Mouse (Mus musculus): Measurements from ENCODE around the gene Spcs2. TPM values are rescaled to one million over a fixed set of nuclear protein-coding genes. Genes with fewer than 3 reads are reported as not detected.

Spcs2 gene
- polyA plus RNA-seq, 1 experiment from 2014 or later, result 352 TPM

DNA sequence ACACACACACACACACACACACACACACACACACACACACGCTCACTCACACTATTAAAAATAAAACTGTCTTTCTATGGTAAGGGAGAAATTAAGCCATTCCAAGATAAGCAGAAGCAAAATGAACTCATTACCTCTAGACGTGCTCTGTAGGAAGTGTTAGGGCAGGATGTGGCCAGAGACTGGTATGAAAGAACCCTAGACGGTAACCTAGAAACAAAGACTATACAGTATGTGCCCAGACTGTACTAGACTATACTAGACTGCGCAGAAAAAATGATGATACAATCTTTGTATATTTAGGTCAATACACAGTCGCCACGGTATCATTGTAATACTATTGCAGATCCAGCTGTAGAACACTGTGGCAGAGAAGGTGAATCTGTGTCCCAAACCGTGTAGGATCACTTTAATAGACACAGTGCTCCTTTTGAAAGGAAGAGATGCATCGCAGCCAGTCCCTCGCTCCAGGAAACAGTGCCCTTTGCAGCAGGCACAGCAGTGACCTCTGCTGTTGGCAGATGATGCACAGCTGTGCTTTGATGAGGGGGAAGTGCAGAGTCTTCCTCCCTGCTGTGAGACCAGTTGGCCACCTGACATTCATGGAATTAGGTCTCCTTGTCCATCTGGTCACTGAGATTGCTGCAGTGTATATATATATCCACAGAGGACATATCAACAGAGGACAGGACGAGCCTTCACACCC lies 26.1 kb upstream of the Spcs2 start:
- no peaks in the 10 kb centered on the region for H3K36me3 ChIP-seq
- no peaks in the 10 kb centered on the region for H3K9me3 ChIP-seq
- peak; percentile 32 for DNase-seq (ENCODE audit: low spot score)
- H3K27ac ChIP-seq, result no peak overlapping the region
- H3K27me3 ChIP-seq (ENCODE audit: insufficient read depth, poor library complexity, severe bottlenecking), result no peaks in the 10 kb centered on the region
- WGBS, result 47% methylated on average over 10 of the region's 10 CpGs
- H3K4me1 ChIP-seq (replicated peaks), result peaks cover 32% of the 10 kb centered on the region
- H3K4me3 ChIP-seq, result no peak overlapping the region

DNA sequence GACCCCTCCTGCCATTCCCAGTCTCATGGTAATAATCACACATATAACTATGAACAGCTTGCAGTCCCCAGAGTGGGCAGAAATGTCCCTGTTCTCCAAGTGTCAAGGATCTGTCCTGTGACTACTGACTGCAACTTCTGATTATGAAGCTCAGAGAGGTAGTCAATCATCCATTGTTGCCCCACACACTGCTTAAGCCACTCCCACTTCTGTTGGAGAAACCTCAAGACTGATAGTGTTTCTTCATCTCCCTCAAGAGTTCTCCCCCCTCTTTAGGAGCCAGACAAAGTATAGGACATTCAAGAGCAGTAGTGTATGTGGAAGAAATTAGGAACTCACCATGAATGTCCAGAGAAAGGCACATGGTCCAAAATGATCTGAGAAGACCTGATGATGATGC lies 24.5 kb upstream of the Spcs2 start:
- no peaks in the 10 kb centered on the region for H3K9me3 ChIP-seq
- no peak overlapping the region for H3K4me3 ChIP-seq
- no peaks in the 10 kb centered on the region for H3K36me3 ChIP-seq

DNA sequence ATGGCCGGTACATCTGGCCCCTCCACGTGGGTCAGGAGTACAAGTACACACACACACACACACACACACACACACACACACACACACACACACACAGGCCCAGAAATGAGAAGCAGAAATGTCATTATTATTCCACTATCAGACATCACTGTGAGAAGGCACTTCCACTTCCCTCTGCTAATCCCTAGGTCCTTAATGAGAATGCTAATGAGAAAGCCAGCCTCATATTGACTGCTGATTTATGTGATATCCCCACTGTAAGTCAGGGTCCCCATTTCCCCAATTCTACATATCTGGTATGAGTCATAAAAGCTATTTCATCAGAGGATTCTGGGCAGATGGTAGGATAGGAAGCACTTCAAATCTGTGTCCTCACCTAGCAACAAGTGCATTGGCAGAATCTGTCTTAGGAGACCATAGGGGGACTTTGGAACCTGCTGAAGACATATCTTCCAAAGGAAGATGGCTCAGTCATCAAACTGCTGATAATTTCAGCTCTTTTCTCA lies 24.0 kb upstream of the Spcs2 start:
- Histone ChIP-seq H3K27me3 (ENCODE audit: insufficient read depth, poor library complexity, severe bottlenecking) (no peaks in the 10 kb centered on the region), H3K9me3 (no peaks in the 10 kb centered on the region), H3K4me3 (no peak overlapping the region), H3K4me1 (replicated peaks) (peaks cover 35% of the 10 kb centered on the region), H3K36me3 (no peaks in the 10 kb centered on the region), H3K27ac (no peak overlapping the region)
- WGBS, result 81% methylated on average over 2 of the region's 2 CpGs
- DNase-seq (ENCODE audit: low spot score), result no peak

More for the DNA sequence above, 24.5 kb upstream of the Spcs2 start:
- Histone ChIP-seq H3K27ac (no peak overlapping the region), H3K4me1 (replicated peaks) (peaks cover 35% of the 10 kb centered on the region), H3K27me3 (ENCODE audit: insufficient read depth, poor library complexity, severe bottlenecking) (no peaks in the 10 kb centered on the region)
- DNase-seq (ENCODE audit: low spot score), result no peak

DNA sequence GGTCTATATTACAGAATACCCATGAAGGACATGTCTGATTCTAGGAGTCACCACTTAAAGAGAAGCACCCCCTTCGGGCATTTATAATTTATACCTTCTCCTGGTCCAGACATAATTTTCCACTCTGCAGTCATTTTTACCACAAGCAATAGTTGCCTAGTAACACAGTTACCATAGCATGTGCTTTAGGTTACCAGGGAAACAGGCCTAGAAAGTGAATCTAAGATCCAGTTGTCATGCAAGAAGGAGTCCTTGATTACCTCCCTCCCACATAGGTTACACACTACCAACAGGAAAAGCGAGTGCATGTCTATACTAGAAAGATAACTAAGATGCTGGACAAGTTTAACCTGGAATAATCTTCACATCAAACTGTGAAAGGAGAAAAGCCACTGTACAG lies 15.0 kb upstream of the Spcs2 start:
- Histone ChIP-seq H3K36me3 (no peaks in the 10 kb centered on the region), H3K27me3 (ENCODE audit: insufficient read depth, poor library complexity, severe bottlenecking) (no peaks in the 10 kb centered on the region), H3K9me3 (no peaks in the 10 kb centered on the region), H3K4me3 (no peak overlapping the region), H3K27ac (no peak overlapping the region), H3K4me1 (replicated peaks) (no peaks in the 10 kb centered on the region; the same call in 1 of the 2 replicates)
- 81% methylated on average over 2 of the region's 2 CpGs for WGBS
- no peak for DNase-seq (ENCODE audit: low spot score)

DNA sequence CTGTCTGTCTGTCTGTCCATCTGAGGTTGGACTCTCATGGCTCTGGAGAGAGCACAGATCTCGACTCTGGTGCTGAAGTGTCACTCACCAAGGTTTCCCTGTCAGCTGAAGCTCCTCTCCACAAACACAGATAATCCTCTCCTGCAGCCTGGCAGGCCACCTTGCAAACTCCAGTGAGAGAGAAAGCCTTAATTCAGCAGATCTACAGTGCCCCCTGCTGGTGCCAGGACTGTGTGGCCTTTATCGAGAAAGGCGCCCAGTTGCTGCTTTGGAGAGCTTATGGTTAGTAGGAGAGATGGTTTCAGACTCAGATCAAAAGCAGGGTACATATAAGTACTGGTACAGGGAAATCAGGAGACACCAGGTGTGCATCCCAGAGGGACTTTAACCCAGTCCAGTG lies 13.1 kb upstream of the Spcs2 start:
- Histone ChIP-seq H3K36me3 (no peaks in the 10 kb centered on the region), H3K27me3 (ENCODE audit: insufficient read depth, poor library complexity, severe bottlenecking) (no peaks in the 10 kb centered on the region), H3K4me3 (no peak overlapping the region), H3K9me3 (no peaks in the 10 kb centered on the region), H3K27ac (no peak overlapping the region), H3K4me1 (replicated peaks) (no peaks in the 10 kb centered on the region; the same call in 1 of the 2 replicates)
- DNase-seq (ENCODE audit: low spot score), result peak; percentile 85
- WGBS, result 3% methylated on average over 3 of the region's 3 CpGs

DNA sequence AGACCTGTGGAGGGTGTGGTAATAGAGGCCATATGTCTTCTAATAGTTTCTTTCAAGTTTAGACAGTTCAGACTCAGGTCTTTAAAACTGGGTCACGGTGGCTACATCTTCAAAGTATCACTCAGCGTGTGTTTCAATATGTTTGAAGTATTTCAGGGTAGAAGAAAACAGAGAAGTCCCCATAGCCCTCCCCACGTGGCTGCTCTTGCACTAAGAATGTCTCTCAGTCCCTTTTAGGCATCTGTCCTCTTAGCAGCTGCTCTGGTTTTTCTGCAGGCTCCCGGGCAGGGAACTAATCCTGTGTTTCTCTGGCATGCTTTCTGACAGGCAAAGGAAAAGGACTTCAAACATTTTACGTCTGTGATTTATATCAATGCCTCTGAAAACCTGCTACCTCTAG lies 12.6 kb upstream of the Spcs2 start:
- DNase-seq (ENCODE audit: low spot score), result no peak
- Histone ChIP-seq H3K27ac (no peak overlapping the region), H3K36me3 (no peaks in the 10 kb centered on the region), H3K4me3 (no peak overlapping the region), H3K4me1 (replicated peaks) (no peaks in the 10 kb centered on the region; the same call in 1 of the 2 replicates), H3K27me3 (ENCODE audit: insufficient read depth, poor library complexity, severe bottlenecking) (no peaks in the 10 kb centered on the region), H3K9me3 (no peaks in the 10 kb centered on the region)
- 53% methylated on average over 5 of the region's 5 CpGs for WGBS

DNA sequence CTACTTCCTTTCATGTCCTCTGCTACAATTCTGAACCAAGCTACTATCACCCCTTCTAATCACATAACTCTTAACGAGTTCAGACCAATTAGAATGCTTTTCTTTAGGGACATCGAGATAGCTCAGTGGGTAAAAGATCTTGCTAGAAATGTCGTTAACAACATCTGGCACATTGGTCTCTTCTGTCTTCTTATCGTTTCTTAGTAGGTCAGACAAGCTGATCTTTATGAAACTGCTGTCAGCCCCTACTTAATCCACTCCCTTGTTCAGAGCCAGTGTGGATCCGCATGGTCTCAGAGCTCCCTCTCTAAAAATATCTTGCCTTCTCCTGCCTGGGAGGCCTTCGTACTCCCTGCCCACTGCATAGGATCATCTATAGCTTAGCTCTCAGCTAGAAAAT lies 10.7 kb upstream of the Spcs2 start:
- no peaks in the 10 kb centered on the region for H3K9me3 ChIP-seq
- no peak for DNase-seq (ENCODE audit: low spot score)
- no peaks in the 10 kb centered on the region; the same call in 1 of the 2 replicates for H3K4me1 ChIP-seq (replicated peaks)
- H3K36me3 ChIP-seq, result no peaks in the 10 kb centered on the region
- H3K27ac ChIP-seq, result no peak overlapping the region
- 82% methylated on average over 6 of the region's 6 CpGs for WGBS
- no peak overlapping the region for H3K4me3 ChIP-seq
- H3K27me3 ChIP-seq (ENCODE audit: insufficient read depth, poor library complexity, severe bottlenecking), result no peaks in the 10 kb centered on the region

DNA sequence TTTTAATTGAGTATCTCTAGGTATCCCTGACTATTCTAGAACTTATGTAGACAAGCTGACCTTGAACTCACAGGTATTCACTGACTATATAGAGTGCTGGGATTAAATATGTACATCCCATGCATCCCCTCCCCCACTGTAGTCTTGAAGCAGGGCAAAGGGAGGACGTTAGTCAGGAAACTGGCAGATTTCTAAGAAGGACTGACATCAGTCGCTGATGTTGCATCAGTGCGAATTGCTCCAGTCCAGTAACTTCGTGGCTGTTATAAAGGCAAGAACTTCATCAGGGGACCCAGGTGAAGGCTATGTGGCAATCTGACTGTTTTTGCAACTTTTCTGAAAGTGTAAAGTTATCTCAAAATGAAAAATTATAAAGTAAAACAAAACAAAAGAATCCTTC lies 6.0 kb upstream of the Spcs2 start:
- WGBS, result 75% methylated on average over 4 of the region's 4 CpGs

DNA sequence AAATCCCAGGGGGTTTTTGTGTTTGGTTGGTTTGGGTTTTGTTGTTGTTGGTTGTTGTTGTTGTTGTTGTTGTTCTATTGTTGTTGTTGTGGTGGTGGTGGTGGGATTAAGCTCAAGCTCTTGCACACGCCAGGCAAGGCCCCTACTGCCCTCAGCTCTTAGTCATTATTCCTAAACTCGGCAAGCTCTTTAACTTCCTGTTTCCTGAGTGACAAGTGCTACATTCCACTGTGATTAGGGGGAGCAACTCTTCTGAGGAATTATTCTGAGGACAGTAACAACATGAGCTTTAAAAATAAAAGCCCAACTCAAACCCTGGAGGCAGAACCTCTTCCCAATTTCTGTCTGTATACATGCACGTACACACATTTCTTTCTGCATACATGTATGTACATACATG lies 2.0 kb upstream of the Spcs2 start:
- no peaks in the 10 kb centered on the region; the same call in 1 of the 2 replicates for H3K27me3 ChIP-seq (ENCODE audit: insufficient read depth, poor library complexity, severe bottlenecking)
- no peaks in the 10 kb centered on the region for H3K9me3 ChIP-seq
- peak overlapping the region; percentile 83 for H3K27ac ChIP-seq
- H3K4me3 ChIP-seq, result no peak overlapping the region
- 53% methylated on average over 3 of the region's 3 CpGs for WGBS
- H3K4me1 ChIP-seq (replicated peaks), result peaks cover 30% of the 10 kb centered on the region
- DNase-seq (ENCODE audit: low spot score), result no peak
- H3K36me3 ChIP-seq, result no peaks in the 10 kb centered on the region

More for the DNA sequence above, 6.0 kb upstream of the Spcs2 start:
- Histone ChIP-seq H3K27me3 (ENCODE audit: insufficient read depth, poor library complexity, severe bottlenecking) (no peaks in the 10 kb centered on the region), H3K36me3 (no peaks in the 10 kb centered on the region), H3K27ac (no peak overlapping the region), H3K4me3 (no peak overlapping the region), H3K9me3 (no peaks in the 10 kb centered on the region), H3K4me1 (replicated peaks) (peaks cover 17% of the 10 kb centered on the region)
- DNase-seq (ENCODE audit: low spot score), result no peak

DNA sequence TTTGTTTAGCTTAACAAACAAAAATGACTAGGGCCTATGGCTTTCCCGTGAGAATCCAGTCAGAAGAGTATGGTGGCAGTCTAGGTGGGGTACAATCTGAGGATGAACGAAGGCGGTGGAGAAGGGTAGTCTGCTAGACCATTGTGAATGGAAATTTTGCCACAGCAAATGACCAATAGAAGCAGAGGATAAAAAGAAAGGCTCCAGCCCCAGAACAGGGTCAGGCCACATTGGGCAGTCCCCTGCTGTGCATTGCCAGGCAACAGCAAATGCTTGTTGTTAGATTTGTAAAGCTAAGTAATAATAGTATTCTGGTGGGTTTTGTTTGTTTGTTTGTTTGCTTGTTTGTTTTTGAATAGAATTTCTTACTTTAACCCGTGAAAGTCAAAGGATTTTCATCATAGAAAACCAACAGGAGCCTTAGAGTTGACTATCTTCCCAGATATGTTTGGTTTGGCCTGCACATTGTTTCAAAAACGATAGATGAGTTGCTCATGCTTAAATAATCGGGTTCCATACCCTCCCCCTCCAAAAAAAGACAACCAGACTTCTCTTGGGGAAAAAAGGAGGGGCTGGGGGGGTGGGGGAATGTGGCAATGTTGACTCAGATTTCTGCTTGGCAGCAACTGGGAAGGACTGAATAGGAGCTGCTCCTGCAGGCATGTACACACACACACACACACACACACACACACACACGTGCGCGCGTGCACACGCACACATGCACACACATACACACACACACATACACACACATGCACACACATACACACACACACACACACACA lies 1.2 kb upstream of the Spcs2 start:
- no peaks in the 10 kb centered on the region; the same call in 1 of the 2 replicates for H3K27me3 ChIP-seq (ENCODE audit: insufficient read depth, poor library complexity, severe bottlenecking)
- no peaks in the 10 kb centered on the region for H3K9me3 ChIP-seq
- peak overlapping the region; percentile 83 for H3K27ac ChIP-seq
- peak; percentile 65 for DNase-seq (ENCODE audit: low spot score)
- peaks cover 30% of the 10 kb centered on the region for H3K4me1 ChIP-seq (replicated peaks)
- WGBS, result 39% methylated on average over 11 of the region's 11 CpGs
- H3K4me3 ChIP-seq, result no peak overlapping the region
- H3K36me3 ChIP-seq, result no peaks in the 10 kb centered on the region

DNA sequence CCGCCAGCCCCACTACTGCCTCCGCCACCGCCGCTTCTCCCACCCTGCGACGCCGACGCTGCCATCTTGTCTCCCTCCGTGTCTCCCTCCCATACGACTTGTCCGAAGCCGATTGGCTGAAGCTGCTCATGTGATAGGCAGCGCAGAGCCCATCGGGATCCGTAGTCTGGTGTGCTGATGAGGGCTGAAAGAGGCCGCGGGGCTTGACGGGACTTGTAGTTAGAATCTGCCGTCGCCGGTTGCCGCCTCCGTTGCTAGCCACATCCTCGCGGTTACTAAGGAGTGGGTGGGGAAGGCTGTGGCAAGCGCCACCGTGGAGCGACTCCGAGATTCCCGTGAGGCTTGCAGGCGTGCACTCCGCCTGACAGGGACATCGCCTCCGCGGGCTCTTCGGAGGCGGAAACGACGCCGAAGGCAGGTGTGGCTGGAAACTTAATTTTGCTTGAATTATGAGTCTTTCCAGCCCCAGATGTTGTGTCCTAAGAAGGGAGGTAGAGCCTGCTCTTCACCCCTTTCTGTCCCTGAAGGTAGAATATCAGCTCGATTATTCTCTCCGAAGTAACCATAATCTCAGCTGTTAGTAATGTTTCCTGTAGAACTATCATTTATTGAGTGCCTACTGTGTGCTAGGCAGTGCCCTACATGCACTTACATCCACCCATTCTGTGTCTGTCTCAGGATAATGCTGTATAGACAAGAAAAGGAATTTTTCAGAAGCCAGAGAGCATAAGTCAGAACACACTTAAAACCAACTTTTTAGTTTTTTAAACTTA lies 4.3 kb downstream of the Spcs2 start, which contains the start of gene Xrra1:
Xrra1 (plus strand) TSS at position 304 of the 773 bp plus-strand sequence.
- Histone ChIP-seq H3K9me3 (no peaks in the 10 kb centered on the region), H3K27ac (peak within 1 kb of the TSS; percentile 97), H3K4me1 (replicated peaks) (peaks cover 35% of the 10 kb centered on the region), H3K27me3 (ENCODE audit: insufficient read depth, poor library complexity, severe bottlenecking) (no peaks in the 10 kb centered on the region; the same call in 1 of the 2 replicates), H3K4me3 (peak within 1 kb of the TSS; percentile 85), H3K36me3 (peaks cover 30% of the 10 kb centered on the region)
- WGBS, result under 1% methylated on average over 42 of the region's 42 CpGs
- peak; percentile 99 for DNase-seq (ENCODE audit: low spot score)

DNA sequence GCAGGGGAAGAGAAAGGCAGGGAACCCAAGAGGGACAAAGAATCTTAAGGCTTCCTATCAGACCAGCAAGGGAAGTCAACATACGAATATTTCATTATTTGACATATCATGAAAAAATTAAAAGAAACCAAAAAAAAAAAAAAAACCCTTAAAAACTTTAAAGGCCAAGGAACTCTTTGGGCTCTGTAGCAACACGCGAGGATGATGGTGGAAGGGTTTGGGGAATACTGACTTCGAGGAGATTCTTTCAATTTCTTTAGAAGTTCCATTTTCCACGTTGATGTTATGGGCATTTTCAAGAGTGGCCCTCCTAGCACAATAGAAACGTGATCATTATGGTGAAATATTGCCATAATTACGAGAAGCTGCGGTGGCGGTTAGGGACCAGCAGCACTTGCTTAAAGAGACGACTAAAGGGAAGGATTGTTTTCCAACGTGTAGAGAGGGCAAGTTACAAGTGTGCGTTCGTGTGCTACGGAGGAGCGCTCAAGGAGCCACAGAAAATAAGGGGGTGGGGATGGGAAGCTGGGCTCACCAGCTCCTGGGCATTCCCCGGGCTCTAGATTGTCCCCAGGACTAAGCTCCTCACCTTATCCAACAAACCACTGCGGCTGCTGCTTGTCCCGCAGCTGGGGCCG lies 5.0 kb downstream of the Spcs2 start:
- Histone ChIP-seq H3K4me1 (replicated peaks) (peaks cover 28% of the 10 kb centered on the region), H3K4me3 (peak overlapping the region; percentile 85), H3K36me3 (peaks cover 37% of the 10 kb centered on the region), H3K27me3 (ENCODE audit: insufficient read depth, poor library complexity, severe bottlenecking) (no peaks in the 10 kb centered on the region; the same call in 1 of the 2 replicates), H3K27ac (peak overlapping the region; percentile 97), H3K9me3 (no peaks in the 10 kb centered on the region)
- no peak for DNase-seq (ENCODE audit: low spot score)
- WGBS, result 2% methylated on average over 19 of the region's 19 CpGs

Data from hindbrain, embryonic 10.5 days (tissue).